In the genomic region with DNA sequence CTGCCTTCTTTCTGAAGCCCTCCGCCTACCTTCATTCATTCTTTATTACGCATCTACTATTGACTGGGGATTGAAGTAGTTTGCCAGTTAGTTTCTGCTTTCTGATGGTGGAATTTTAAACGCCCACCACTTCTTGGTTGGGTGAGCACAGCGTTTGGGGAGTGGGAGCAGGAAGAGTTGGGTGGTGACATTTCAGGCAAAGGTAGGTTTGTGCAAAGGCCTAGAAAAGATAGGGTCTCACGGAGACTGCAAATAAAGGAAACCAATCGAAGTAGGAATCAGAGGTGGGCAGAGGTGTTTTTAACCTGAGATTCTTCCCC, we compare ENCODE assay signal across 8 mouse cellular contexts. TPM values are rescaled to one million over a fixed set of nuclear protein-coding genes. Genes with fewer than 3 reads are reported as not detected.
DNase-seq lines count a peak whose midpoint lies in the region; ATAC-seq lines count a peak whose summit lies in the region.

No protein-coding gene starts in this region.

- 11% methylated on average over 6 of the region's 6 CpGs for WGBS in limb, embryonic 15.5 days
- 6% methylated on average over 6 of the region's 6 CpGs for WGBS in stomach, embryonic 16.5 days

- peak overlapping the region; percentile 79 for H3K4me3 ChIP-seq in limb, embryonic 15.5 days
- H3K4me3 ChIP-seq in stomach, embryonic 16.5 days (replicated peaks; ENCODE audit: low read length): peak overlapping the region; percentile 71

- no peaks in the 10 kb centered on the region for H3K9me3 ChIP-seq in limb, embryonic 15.5 days
- no peaks in the 10 kb centered on the region for H3K9me3 ChIP-seq in stomach, embryonic 16.5 days (replicated peaks; ENCODE audit: control insufficient read depth, low read length)

- H3K9ac ChIP-seq in limb, embryonic 15.5 days: peak overlapping the region; percentile 86
- H3K9ac ChIP-seq in stomach, embryonic 16.5 days (ENCODE audit: low read length): peak overlapping the region; percentile 94

- H3K4me2 ChIP-seq in limb, embryonic 15.5 days: peak overlapping the region; percentile 54
- H3K4me2 ChIP-seq in stomach, embryonic 16.5 days (ENCODE audit: low read depth, low read length): peak overlapping the region; percentile 83

- H3K36me3 ChIP-seq in limb, embryonic 15.5 days: 0 out of 2 replicates have a peak, but pooled peaks cover 8% of the 10 kb centered on the region
- 0 out of 2 replicates have a peak, but pooled peaks cover 4% of the 10 kb centered on the region for H3K36me3 ChIP-seq in stomach, embryonic 16.5 days (ENCODE audit: control insufficient read depth, insufficient read depth, low read length)

- no peak for ATAC-seq in limb, embryonic 15.5 days (ENCODE audit: insufficient number of reproducible peaks, low FRiP score, low TSS enrichment, low read depth)
- ATAC-seq in stomach, embryonic 16.5 days (ENCODE audit: insufficient read depth, low FRiP score): no peak

- no peaks in the 10 kb centered on the region for H3K27me3 ChIP-seq in limb, embryonic 15.5 days
- no peaks in the 10 kb centered on the region for H3K27me3 ChIP-seq in stomach, embryonic 16.5 days (ENCODE audit: control insufficient read depth, insufficient read depth, low read length)

- H3K27ac ChIP-seq in limb, embryonic 15.5 days: peak overlapping the region; percentile 95
- H3K27ac ChIP-seq in stomach, embryonic 16.5 days (ENCODE audit: low read length): peak overlapping the region; percentile 97

- peak; percentile 34 for DNase-seq in embryo, embryonic 10.5 days (ENCODE audit: low spot score)
- no peak for DNase-seq in embryo, embryonic 11 days
- DNase-seq in right cerebral cortex, postnatal 25 days: peak; percentile 21
- no peak for DNase-seq in right cerebral cortex, postnatal 4 days
- DNase-seq in frontal cortex, postnatal 10 days (ENCODE audit: low spot score in 2 of 2): no peak
- no peak for DNase-seq in frontal cortex, postnatal 14 days (ENCODE audit: low spot score in 2 of 2)

- H3K4me1 ChIP-seq in limb, embryonic 15.5 days: peaks cover 14% of the 10 kb centered on the region
- H3K4me1 ChIP-seq in stomach, embryonic 16.5 days (ENCODE audit: control insufficient read depth, insufficient read depth, low read length): peaks cover 15% of the 10 kb centered on the region

RNA-seq across cellular contexts. Expression of a gene that starts 0.7 kb away (rescaled TPM):
- polyA plus RNA-seq in limb, embryonic 15.5 days (2015; fragmentation: Nextera tagmentation; extraction: Ambion mirVana): 488 and 527 TPM in 2 replicates
- polyA plus RNA-seq in stomach, embryonic 16.5 days (2015; fragmentation: Nextera tagmentation; extraction: Ambion mirVana): 279 and 346 TPM in 2 replicates

RNA-seq across cellular contexts. Expression of a gene that starts 25.3 kb away (rescaled TPM):
- polyA plus RNA-seq in limb, embryonic 15.5 days (2015; fragmentation: Nextera tagmentation; extraction: Ambion mirVana): 72.6 and 74.8 TPM in 2 replicates
- 62.8 and 70.6 TPM in 2 replicates for polyA plus RNA-seq in stomach, embryonic 16.5 days (2015; fragmentation: Nextera tagmentation; extraction: Ambion mirVana)

RNA-seq across cellular contexts. Expression of a gene that starts 39.9 kb away (rescaled TPM):
- 0.05 and 0.12 TPM in 2 replicates for polyA plus RNA-seq in limb, embryonic 15.5 days (2015; fragmentation: Nextera tagmentation; extraction: Ambion mirVana)
- 0.10 and 0.27 TPM in 2 replicates for polyA plus RNA-seq in stomach, embryonic 16.5 days (2015; fragmentation: Nextera tagmentation; extraction: Ambion mirVana)

Comparison
In these comparisons a context has a peak if more than half of its experiments do, and no peak if none do; other contexts are left out.
1. DNase-seq: peak in embryo, embryonic 10.5 days (single experiment) and right cerebral cortex, postnatal 25 days (single experiment); none in embryo, embryonic 11 days (single experiment), right cerebral cortex, postnatal 4 days (single experiment), frontal cortex, postnatal 10 days (0 of 2) and frontal cortex, postnatal 14 days (0 of 2).